Mouse (Mus musculus) liver, adult 2 months (tissue): ENCODE results near the gene Gbp3. TPM values are rescaled to one million over a fixed set of nuclear protein-coding genes. Genes with fewer than 3 reads are reported as not detected.
"Not testable (repeated sequence)": the region's sequence is repeated elsewhere in the genome, so short reads cannot be mapped to it uniquely, and the experiment has no call there.

Experiments used
- DNase-seq: peaks from one replicate; pipeline ENCODE4 v3.0.0-alpha.2; 2011; ENCODE audit warnings: low read depth, low spot score; ENCODE audit errors: extremely low read depth
- H3K27ac ChIP-seq: fragments of 200-500 bp; replicated peaks from 2 replicates; pipeline ENCODE4 v1.5.1; 2012; ENCODE audit warnings: low read depth, mild to moderate bottlenecking, control low read depth, inconsistent platforms, low read length; ENCODE audit not compliant: insufficient read depth
- H3K27me3 ChIP-seq: fragments of 200-500 bp; 2 replicates; pipeline ENCODE4 v1.6.1; 2012; ENCODE audit warnings: mild to moderate bottlenecking, moderate library complexity, low read length, inconsistent platforms; ENCODE audit not compliant: control insufficient read depth, insufficient read depth
- H3K36me3 ChIP-seq: fragments of 200-500 bp; 2 replicates; pipeline ENCODE4 v1.6.1; 2012; ENCODE audit warnings: low read length, inconsistent platforms; ENCODE audit not compliant: control insufficient read depth, insufficient read depth
- H3K4me1 ChIP-seq: fragments of 200-500 bp; 2 replicates; pipeline ENCODE4 v1.6.1; 2011; ENCODE audit warnings: low read length; ENCODE audit not compliant: control insufficient read depth, insufficient read depth
- H3K4me3 ChIP-seq: fragments of 200-500 bp; 2 replicates; pipeline ENCODE4 v1.5.1; 2011; ENCODE audit warnings: low read depth, mild to moderate bottlenecking, control low read depth, low read length, moderate library complexity; ENCODE audit not compliant: insufficient read depth
- H3K79me2 ChIP-seq: fragments of 200-500 bp; 2 replicates; pipeline ENCODE4 v1.6.1; 2012; ENCODE audit warnings: inconsistent platforms, mild to moderate bottlenecking, low read length, moderate library complexity; ENCODE audit not compliant: control insufficient read depth, insufficient read depth
- H3K9ac ChIP-seq: fragments of 200-500 bp; 2 replicates; pipeline ENCODE4 v1.6.1; 2012; ENCODE audit warnings: low read depth, mild to moderate bottlenecking, control low read depth, inconsistent platforms, low read length
- CTCF ChIP-seq: fragments of 200-500 bp; IDR thresholded peaks from 2 replicates; pipeline ENCODE4 v1.5.1; 2011; ENCODE audit warnings: low read depth, low read length, control low read depth
- POLR2A ChIP-seq: fragments of 200-500 bp; IDR thresholded peaks from 2 replicates; pipeline ENCODE4 v1.6.1; 2011; ENCODE audit warnings: low read length, control low read depth; ENCODE audit not compliant: insufficient read depth; ENCODE audit errors: extremely low read depth
- WGBS: fragments of 180-500 bp; shearing (Covaris S2); methylation state at CpG from one replicate; pipeline ENCODE4 v1.1.7; 2018; 5-methylcytosine and 5-hydroxymethylcytosine counted together
- polyA plus RNA-seq: library from polyadenylated mRNA; depleted of rRNA; stranded (reverse); fragments of >200 nt; gene quantifications from 2 replicates; pipeline ENCODE4 v1.2.3, GENCODE M21; 2012
- total RNA-seq: library from RNA; depleted of rRNA; stranded (reverse); fragments of >200 nt; gene quantifications from 2 replicates; pipeline ENCODE4 v1.2.3, GENCODE M21; 2014

The Gbp3 gene
- total and polyA plus RNA-seq, 2 experiments, result 15.1 to 29.4 TPM

GRCm38 (mm10) chr3:142533185-142533584 lies 26.6 kb upstream of the Gbp3 start:
- Histone ChIP-seq H3K4me1 (peaks cover 3% of the 10 kb centered on the region), H3K79me2 (peaks cover 5% of the 10 kb centered on the region; the same call in 1 of the 2 replicates), H3K27ac (no peak overlapping the region), H3K9ac (no peak overlapping the region), H3K4me3 (no peak overlapping the region), H3K27me3 (no peaks in the 10 kb centered on the region), H3K36me3 (peaks cover 5% of the 10 kb centered on the region; the same call in 1 of the 2 replicates)
- DNase-seq, result no peak
- TF ChIP-seq POLR2A, result no peak
- TF ChIP-seq CTCF, result no peak
- WGBS, result 97% methylated on average over 3 of the region's 3 CpGs

- no peak for TF ChIP-seq CTCF
- no peak for TF ChIP-seq POLR2A
- no peak overlapping the region for H3K27ac ChIP-seq
- no peak overlapping the region for H3K4me3 ChIP-seq
- WGBS, result 88% methylated on average over 1 of the region's 1 CpGs
- no peaks in the 10 kb centered on the region for H3K27me3 ChIP-seq
- peaks cover 3% of the 10 kb centered on the region for H3K4me1 ChIP-seq
- H3K79me2 ChIP-seq, result 0 out of 2 replicates have a peak, but pooled peaks cover 2% of the 10 kb centered on the region
- H3K9ac ChIP-seq, result no peak overlapping the region
- peaks cover 14% of the 10 kb centered on the region for H3K36me3 ChIP-seq
- no peak for DNase-seq
These were observed 24.2 kb upstream of the Gbp3 start for GRCm38 (mm10) chr3:142535667-142536066.

GRCm38 (mm10) chr3:142541391-142541790 lies 18.4 kb upstream of the Gbp3 start:
- Histone ChIP-seq H3K27ac (no peak overlapping the region), H3K79me2 (no peaks in the 10 kb centered on the region), H3K4me1 (no peaks in the 10 kb centered on the region), H3K9ac (no peak overlapping the region), H3K36me3 (peaks cover 37% of the 10 kb centered on the region), H3K27me3 (no peaks in the 10 kb centered on the region), H3K4me3 (no peak overlapping the region)
- DNase-seq, result no peak
- no peak for TF ChIP-seq POLR2A
- no peak for TF ChIP-seq CTCF
- 85% methylated on average over 6 of the region's 6 CpGs for WGBS

GRCm38 (mm10) chr3:142542776-142543175 lies 17.1 kb upstream of the Gbp3 start:
- WGBS, result 99% methylated on average over 12 of the region's 12 CpGs
- H3K4me3 ChIP-seq, H3K79me2 ChIP-seq, H3K27ac ChIP-seq, H3K9ac ChIP-seq, DNase-seq, H3K27me3 ChIP-seq, H3K4me1 ChIP-seq: not testable (repeated sequence)
- peaks cover 34% of the 10 kb centered on the region for H3K36me3 ChIP-seq

- DNase-seq, result peak; percentile 54
- no peaks in the 10 kb centered on the region for H3K27me3 ChIP-seq
- no peaks in the 10 kb centered on the region for H3K4me1 ChIP-seq
- no peaks in the 10 kb centered on the region for H3K79me2 ChIP-seq
- H3K4me3 ChIP-seq, result no peak overlapping the region
- H3K27ac ChIP-seq, result no peak overlapping the region
- no peak overlapping the region for H3K9ac ChIP-seq
- TF ChIP-seq POLR2A, result no peak
- TF ChIP-seq CTCF, result no peak
- peaks cover 23% of the 10 kb centered on the region for H3K36me3 ChIP-seq
- WGBS, result 46% methylated on average over 3 of the region's 3 CpGs
These were observed 13.1 kb upstream of the Gbp3 start for GRCm38 (mm10) chr3:142546690-142547089.

GRCm38 (mm10) chr3:142550052-142550676 lies 9.7 kb upstream of the Gbp3 start:
- no peak for TF ChIP-seq POLR2A
- no peak for TF ChIP-seq CTCF
- Histone ChIP-seq H3K4me3 (no peak overlapping the region), H3K4me1 (no peaks in the 10 kb centered on the region), H3K27ac (no peak overlapping the region), H3K79me2 (no peaks in the 10 kb centered on the region), H3K9ac (no peak overlapping the region), H3K27me3 (no peaks in the 10 kb centered on the region), H3K36me3 (peaks cover 11% of the 10 kb centered on the region)
- WGBS, result 91% methylated on average over 3 of the region's 3 CpGs
- no peak for DNase-seq
